Mouse (Mus musculus): Measurements from ENCODE around the gene Cdc42ep3. TPM values are rescaled to one million over a fixed set of nuclear protein-coding genes. Genes with fewer than 3 reads are reported as not detected.
A peak's percentile ranks its signal among the peaks of the same experiment; 100 is the strongest.

Gene Cdc42ep3
- polyA plus RNA-seq (2015; fragmentation: Nextera tagmentation; extraction: Ambion mirVana) = 41.0 and 46.7 TPM in 2 replicates

GRCm38 (mm10) chr17:79354444-79355270, at the start of gene Cdc42ep3:
Cdc42ep3 (minus strand) TSS chr17:79355091.
- Histone ChIP-seq H3K4me1 (replicated peaks; ENCODE audit: control insufficient read depth, insufficient read depth, low read length) (no peaks in the 10 kb centered on the region; the same call in 1 of the 2 replicates), H3K27ac (ENCODE audit: low read depth, low read length) (peak within 1 kb of the TSS; percentile 73), H3K4me3 (ENCODE audit: low read depth, low read length) (peak within 1 kb of the TSS; percentile 68), H3K9me3 (ENCODE audit: control insufficient read depth) (no peaks in the 10 kb centered on the region), H3K27me3 (replicated peaks; ENCODE audit: control insufficient read depth, insufficient read depth, low read length) (no peaks in the 10 kb centered on the region; the same call in 1 of the 2 replicates), H3K9ac (ENCODE audit: low read depth, low read length) (peak within 1 kb of the TSS; percentile 68), H3K4me2 (replicated peaks; ENCODE audit: low read depth) (peak within 1 kb of the TSS; percentile 98), H3K36me3 (ENCODE audit: control insufficient read depth, insufficient read depth) (no peaks in the 10 kb centered on the region)
- peak; percentile 93 for ATAC-seq
- peak; percentile 46 for TF ChIP-seq CTCF (IDR thresholded peaks at IDR 0.05; ENCODE audit: low read depth)
- WGBS = under 1% methylated on average over 55 of the region's 74 CpGs

- Histone ChIP-seq H3K9me3 (ENCODE audit: control insufficient read depth) (no peaks in the 10 kb centered on the region), H3K36me3 (ENCODE audit: control insufficient read depth, insufficient read depth) (no peaks in the 10 kb centered on the region), H3K4me1 (replicated peaks; ENCODE audit: control insufficient read depth, insufficient read depth, low read length) (no peaks in the 10 kb centered on the region), H3K27ac (ENCODE audit: low read depth, low read length) (no peak overlapping the region), H3K9ac (ENCODE audit: low read depth, low read length) (no peak overlapping the region), H3K27me3 (replicated peaks; ENCODE audit: control insufficient read depth, insufficient read depth, low read length) (no peaks in the 10 kb centered on the region), H3K4me3 (ENCODE audit: low read depth, low read length) (no peak overlapping the region), H3K4me2 (replicated peaks; ENCODE audit: low read depth) (no peak overlapping the region)
- ATAC-seq = no peak
- 80% methylated on average over 2 of the region's 2 CpGs for WGBS
- TF ChIP-seq CTCF (IDR thresholded peaks at IDR 0.05; ENCODE audit: low read depth) = no peak
These were observed 45.5 kb upstream of the Cdc42ep3 start for GRCm38 (mm10) chr17:79400356-79400755.

- Histone ChIP-seq H3K36me3 (ENCODE audit: control insufficient read depth, insufficient read depth) (no peaks in the 10 kb centered on the region), H3K9ac (ENCODE audit: low read depth, low read length) (no peak overlapping the region), H3K9me3 (ENCODE audit: control insufficient read depth) (no peaks in the 10 kb centered on the region), H3K4me1 (replicated peaks; ENCODE audit: control insufficient read depth, insufficient read depth, low read length) (no peaks in the 10 kb centered on the region), H3K27me3 (replicated peaks; ENCODE audit: control insufficient read depth, insufficient read depth, low read length) (no peaks in the 10 kb centered on the region), H3K27ac (ENCODE audit: low read depth, low read length) (no peak overlapping the region), H3K4me3 (ENCODE audit: low read depth, low read length) (no peak overlapping the region), H3K4me2 (replicated peaks; ENCODE audit: low read depth) (no peak overlapping the region)
- ATAC-seq = no peak
- TF ChIP-seq CTCF (IDR thresholded peaks at IDR 0.05; ENCODE audit: low read depth) = no peak
- 81% methylated on average over 3 of the region's 3 CpGs for WGBS
These were observed 43.5 kb upstream of the Cdc42ep3 start for GRCm38 (mm10) chr17:79398416-79398815.

GRCm38 (mm10) chr17:79394799-79395198, 39.9 kb upstream of the Cdc42ep3 start:
- H3K27me3 ChIP-seq (replicated peaks; ENCODE audit: control insufficient read depth, insufficient read depth, low read length) = no peaks in the 10 kb centered on the region
- ATAC-seq = no peak
- H3K9me3 ChIP-seq (ENCODE audit: control insufficient read depth) = no peaks in the 10 kb centered on the region
- TF ChIP-seq CTCF (IDR thresholded peaks at IDR 0.05; ENCODE audit: low read depth) = no peak
- H3K4me2 ChIP-seq (replicated peaks; ENCODE audit: low read depth) = no peak overlapping the region
- H3K4me3 ChIP-seq (ENCODE audit: low read depth, low read length) = no peak overlapping the region
- H3K36me3 ChIP-seq (ENCODE audit: control insufficient read depth, insufficient read depth) = no peaks in the 10 kb centered on the region
- H3K4me1 ChIP-seq (replicated peaks; ENCODE audit: control insufficient read depth, insufficient read depth, low read length) = no peaks in the 10 kb centered on the region
- no peak overlapping the region for H3K9ac ChIP-seq (ENCODE audit: low read depth, low read length)
- no peak overlapping the region for H3K27ac ChIP-seq (ENCODE audit: low read depth, low read length)
- 42% methylated on average over 5 of the region's 5 CpGs for WGBS

- H3K27ac ChIP-seq (ENCODE audit: low read depth, low read length) = no peak overlapping the region
- no peak for ATAC-seq
- H3K4me1 ChIP-seq (replicated peaks; ENCODE audit: control insufficient read depth, insufficient read depth, low read length) = no peaks in the 10 kb centered on the region
- H3K9me3 ChIP-seq (ENCODE audit: control insufficient read depth) = no peaks in the 10 kb centered on the region
- WGBS = 64% methylated on average over 7 of the region's 7 CpGs
- H3K36me3 ChIP-seq (ENCODE audit: control insufficient read depth, insufficient read depth) = no peaks in the 10 kb centered on the region
- no peak overlapping the region for H3K4me3 ChIP-seq (ENCODE audit: low read depth, low read length)
- TF ChIP-seq CTCF (IDR thresholded peaks at IDR 0.05; ENCODE audit: low read depth) = no peak
- H3K27me3 ChIP-seq (replicated peaks; ENCODE audit: control insufficient read depth, insufficient read depth, low read length) = no peaks in the 10 kb centered on the region
- no peak overlapping the region for H3K9ac ChIP-seq (ENCODE audit: low read depth, low read length)
- no peak overlapping the region for H3K4me2 ChIP-seq (replicated peaks; ENCODE audit: low read depth)
These were observed 39.0 kb upstream of the Cdc42ep3 start for GRCm38 (mm10) chr17:79393886-79394285.

GRCm38 (mm10) chr17:79387465-79388066, 32.7 kb upstream of the Cdc42ep3 start:
- Histone ChIP-seq H3K4me1 (replicated peaks; ENCODE audit: control insufficient read depth, insufficient read depth, low read length) (no peaks in the 10 kb centered on the region), H3K4me3 (ENCODE audit: low read depth, low read length) (no peak overlapping the region), H3K9me3 (ENCODE audit: control insufficient read depth) (no peaks in the 10 kb centered on the region), H3K36me3 (ENCODE audit: control insufficient read depth, insufficient read depth) (no peaks in the 10 kb centered on the region), H3K4me2 (replicated peaks; ENCODE audit: low read depth) (no peak overlapping the region), H3K27ac (ENCODE audit: low read depth, low read length) (no peak overlapping the region), H3K27me3 (replicated peaks; ENCODE audit: control insufficient read depth, insufficient read depth, low read length) (no peaks in the 10 kb centered on the region), H3K9ac (ENCODE audit: low read depth, low read length) (no peak overlapping the region)
- TF ChIP-seq CTCF (IDR thresholded peaks at IDR 0.05; ENCODE audit: low read depth) = no peak
- ATAC-seq = no peak
- 78% methylated on average over 8 of the region's 8 CpGs for WGBS

Measured in intestine, postnatal 0 days (tissue).